Comparison of ENCODE assay signal across 20 mouse cellular contexts in the genomic region with DNA sequence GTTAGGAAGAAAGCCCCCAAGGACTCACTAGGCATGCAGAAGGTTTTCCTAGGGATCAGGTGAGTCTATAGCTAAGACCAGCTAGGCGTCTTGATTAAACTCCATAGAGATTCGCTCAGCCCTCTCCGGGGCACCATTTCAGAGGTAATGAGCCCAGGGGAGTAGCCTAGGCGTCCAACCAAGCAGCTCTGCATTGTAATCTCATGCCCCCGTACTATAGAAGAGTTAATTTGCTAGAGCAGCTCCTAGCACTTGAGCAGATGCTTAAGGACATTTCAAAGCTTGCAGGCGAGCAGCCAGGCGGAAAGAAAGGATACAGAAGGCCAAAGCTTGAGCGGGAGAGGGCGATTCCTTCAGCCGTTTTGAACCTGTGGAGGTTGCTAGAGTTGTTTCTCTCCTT. TPM values are rescaled to one million over a fixed set of nuclear protein-coding genes. Genes with fewer than 3 reads are reported as not detected.
DNase-seq lines count a peak whose midpoint lies in the region; ATAC-seq and TF ChIP-seq lines count a peak whose summit lies in the region.
"Had no signal": no experiment of that assay in that cellular context is flagged by ENCODE, and none has a peak within 500 bp of the region (broad histone marks: within the 10 kb centered on the region; RNA-seq: fewer than 3 reads in every experiment).

No protein-coding gene starts in this region.

- H3K9ac ChIP-seq in forebrain, embryonic 16.5 days (replicated peaks; ENCODE audit: low read depth, low read length) = no peak overlapping the region
- no peak overlapping the region for H3K9ac ChIP-seq in kidney, embryonic 16.5 days (replicated peaks; ENCODE audit: low read length)
- H3K9ac ChIP-seq: hindbrain, embryonic 13.5 days; limb, embryonic 13.5 days; liver, embryonic 12.5 days; stomach, embryonic 15.5 days had no signal

- H3K9me3 ChIP-seq in forebrain, embryonic 10.5 days = no peaks in the 10 kb centered on the region
- H3K9me3 ChIP-seq in forebrain, embryonic 16.5 days (ENCODE audit: control insufficient read depth, low read length) = no peaks in the 10 kb centered on the region
- H3K9me3 ChIP-seq in kidney, embryonic 16.5 days (ENCODE audit: low read length) = no peaks in the 10 kb centered on the region
- no peaks in the 10 kb centered on the region for H3K9me3 ChIP-seq in hindbrain, embryonic 10.5 days
- H3K9me3 ChIP-seq: hindbrain, embryonic 13.5 days; limb, embryonic 13.5 days; liver, embryonic 12.5 days; midbrain, embryonic 10.5 days; stomach, embryonic 15.5 days had no signal

- no peaks in the 10 kb centered on the region for H3K27me3 ChIP-seq in forebrain, embryonic 10.5 days (ENCODE audit: poor library complexity, severe bottlenecking)
- H3K27me3 ChIP-seq in forebrain, embryonic 16.5 days (replicated peaks; ENCODE audit: control insufficient read depth, insufficient read depth, low read length) = no peaks in the 10 kb centered on the region
- no peaks in the 10 kb centered on the region for H3K27me3 ChIP-seq in kidney, embryonic 16.5 days (ENCODE audit: insufficient read depth, low read length)
- no peaks in the 10 kb centered on the region for H3K27me3 ChIP-seq in thymus, adult 2 months (ENCODE audit: control insufficient read depth, insufficient read depth, low read length)
- no peaks in the 10 kb centered on the region for H3K27me3 ChIP-seq in hindbrain, embryonic 10.5 days (ENCODE audit: insufficient read depth, poor library complexity, severe bottlenecking)
- H3K27me3 ChIP-seq: hindbrain, embryonic 13.5 days; limb, embryonic 13.5 days; liver, embryonic 12.5 days; stomach, embryonic 15.5 days had no signal

- WGBS in forebrain, embryonic 10.5 days = 20% methylated on average over 10 of the region's 10 CpGs
- WGBS in forebrain, embryonic 16.5 days = 11% methylated on average over 10 of the region's 10 CpGs
- 35% methylated on average over 10 of the region's 10 CpGs for WGBS in kidney, embryonic 16.5 days
- WGBS in thymus, adult 2 months = 97% methylated on average over 10 of the region's 10 CpGs
- 46% methylated on average over 10 of the region's 10 CpGs for WGBS in hindbrain, embryonic 10.5 days

- H3K27ac ChIP-seq in forebrain, embryonic 10.5 days = peak overlapping the region; percentile 66
- no peak overlapping the region for H3K27ac ChIP-seq in forebrain, embryonic 16.5 days (ENCODE audit: low read length)
- peak overlapping the region; percentile 14; the same call in 1 of the 2 replicates for H3K27ac ChIP-seq in kidney, embryonic 16.5 days (ENCODE audit: low read length)
- H3K27ac ChIP-seq in thymus, adult 2 months (ENCODE audit: control insufficient read depth, insufficient read depth, low read length) = no peak overlapping the region
- no peak overlapping the region for H3K27ac ChIP-seq in hindbrain, embryonic 10.5 days
- H3K27ac ChIP-seq: heart, adult 2 months; hindbrain, embryonic 13.5 days; limb, embryonic 13.5 days; liver, embryonic 12.5 days; midbrain, embryonic 10.5 days; stomach, embryonic 15.5 days had no signal

- peaks cover 13% of the 10 kb centered on the region for H3K4me1 ChIP-seq in forebrain, embryonic 10.5 days
- peaks cover 6% of the 10 kb centered on the region; the same call in 1 of the 2 replicates for H3K4me1 ChIP-seq in forebrain, embryonic 16.5 days (replicated peaks; ENCODE audit: control insufficient read depth, insufficient read depth, low read length)
- H3K4me1 ChIP-seq in kidney, embryonic 16.5 days (ENCODE audit: insufficient read depth, low read length) = 0 out of 2 replicates have a peak, but pooled peaks cover 2% of the 10 kb centered on the region
- peaks cover 34% of the 10 kb centered on the region for H3K4me1 ChIP-seq in thymus, adult 2 months (replicated peaks; ENCODE audit: control insufficient read depth, insufficient read depth, low read length)
- peaks cover 5% of the 10 kb centered on the region for H3K4me1 ChIP-seq in hindbrain, embryonic 10.5 days (replicated peaks)
- H3K4me1 ChIP-seq: limb, embryonic 13.5 days; stomach, embryonic 15.5 days had no signal

- H3K4me3 ChIP-seq in forebrain, embryonic 10.5 days = no peak overlapping the region; the same call in 1 of the 2 replicates
- H3K4me3 ChIP-seq in forebrain, embryonic 16.5 days (replicated peaks; ENCODE audit: low read length) = no peak overlapping the region
- no peak overlapping the region for H3K4me3 ChIP-seq in kidney, embryonic 16.5 days (ENCODE audit: low read length)
- H3K4me3 ChIP-seq in thymus, adult 2 months (ENCODE audit: control insufficient read depth, insufficient read depth, low read length) = no peak overlapping the region
- no peak overlapping the region for H3K4me3 ChIP-seq in hindbrain, embryonic 10.5 days
- H3K4me3 ChIP-seq: heart, adult 2 months; hindbrain, embryonic 13.5 days; limb, embryonic 13.5 days; liver, embryonic 12.5 days; midbrain, embryonic 10.5 days; myocyte; stomach, embryonic 15.5 days had no signal

- TF ChIP-seq CTCF in thymus, adult 2 months (IDR thresholded peaks at IDR 0.05; ENCODE audit: borderline replicate concordance, control insufficient read depth, extremely low read depth, insufficient read depth, low read length, poor library complexity) = no peak

- ATAC-seq in forebrain, embryonic 16.5 days = no peak
- ATAC-seq in kidney, embryonic 16.5 days (ENCODE audit: low FRiP score, low TSS enrichment) = peak; percentile 84
- ATAC-seq: liver, embryonic 12.5 days had no signal

- H3K4me2 ChIP-seq in forebrain, embryonic 16.5 days (ENCODE audit: low read length) = no peak overlapping the region
- H3K4me2 ChIP-seq in kidney, embryonic 16.5 days (replicated peaks; ENCODE audit: low read depth, low read length) = no peak overlapping the region
- H3K4me2 ChIP-seq: hindbrain, embryonic 13.5 days; limb, embryonic 13.5 days; liver, embryonic 12.5 days; stomach, embryonic 15.5 days had no signal

- peak; percentile 30 for DNase-seq in forebrain, embryonic 10.5 days (ENCODE audit: extremely low spot score, low spot score)
- DNase-seq in kidney, adult 9 months = no peak
- peak; percentile 10 for DNase-seq in thymus, postnatal 4 days
- DNase-seq in thymus, adult 2 months = no peak
- DNase-seq in adrenal gland, postnatal 36 days = no peak
- DNase-seq in hindbrain, embryonic 10.5 days (ENCODE audit: low spot score) = no peak
- DNase-seq: cerebellum, adult 11-12 months; gastrocnemius, postnatal 14 days; heart, adult 2 months; lung, adult 18-20 months; lung, postnatal 10 days; thymus, postnatal 36 days had no signal

- TF ChIP-seq POLR2A in thymus, adult 2 months (IDR thresholded peaks at IDR 0.05; ENCODE audit: control insufficient read depth, extremely low read depth, insufficient read depth, low read length, poor library complexity) = no peak

- no peaks in the 10 kb centered on the region for H3K36me3 ChIP-seq in forebrain, embryonic 10.5 days (replicated peaks)
- H3K36me3 ChIP-seq in forebrain, embryonic 16.5 days (ENCODE audit: control insufficient read depth, insufficient read depth) = no peaks in the 10 kb centered on the region
- H3K36me3 ChIP-seq in kidney, embryonic 16.5 days (ENCODE audit: insufficient read depth, low read length) = no peaks in the 10 kb centered on the region
- H3K36me3 ChIP-seq in thymus, adult 2 months (ENCODE audit: control insufficient read depth, insufficient read depth, low read length) = no peaks in the 10 kb centered on the region
- H3K36me3 ChIP-seq in hindbrain, embryonic 10.5 days = no peaks in the 10 kb centered on the region
- H3K36me3 ChIP-seq: hindbrain, embryonic 13.5 days; limb, embryonic 13.5 days; liver, embryonic 12.5 days; midbrain, embryonic 10.5 days; stomach, embryonic 15.5 days had no signal

RNA-seq across cellular contexts. Expression of gene Pdcd4, which starts 6.6 kb away (rescaled TPM):
- 46.7 and 47.0 TPM in 2 replicates for polyA plus RNA-seq in forebrain, embryonic 10.5 days (2016; fragmentation: Nextera tagmentation; extraction: Ambion mirVana)
- polyA plus RNA-seq in forebrain, embryonic 16.5 days (2015; fragmentation: Nextera tagmentation; extraction: Ambion mirVana) = 76.7 and 90.8 TPM in 2 replicates
- polyA plus RNA-seq in kidney, embryonic 16.5 days (2015; fragmentation: Nextera tagmentation; extraction: Ambion mirVana) = 106 and 122 TPM in 2 replicates
- 18.2 and 19.6 TPM in 2 replicates for polyA plus RNA-seq in thymus, adult 2 months (2012; rRNA removed)
- 100 to 1,000 TPM in 1 of 2 experiments, 10 to 100 TPM in 1; 83.2 to 121 TPM for total RNA-seq in adrenal gland, postnatal 36 days (2021)
- polyA plus RNA-seq in hindbrain, embryonic 10.5 days (2016; fragmentation: Nextera tagmentation; extraction: Ambion mirVana) = 49.8 and 49.9 TPM in 2 replicates

RNA-seq across cellular contexts. Expression of gene Shoc2, which starts 58.7 kb away (rescaled TPM):
- 59.6 and 71.0 TPM in 2 replicates for polyA plus RNA-seq in forebrain, embryonic 10.5 days (2016; fragmentation: Nextera tagmentation; extraction: Ambion mirVana)
- polyA plus RNA-seq in forebrain, embryonic 16.5 days (2015; fragmentation: Nextera tagmentation; extraction: Ambion mirVana) = 58.8 and 65.1 TPM in 2 replicates
- polyA plus RNA-seq in kidney, embryonic 16.5 days (2015; fragmentation: Nextera tagmentation; extraction: Ambion mirVana) = 43.1 and 48.9 TPM in 2 replicates
- polyA plus RNA-seq in thymus, adult 2 months (2012; rRNA removed) = 14.9 and 18.6 TPM in 2 replicates
- 10 to 100 TPM; 47.5 to 52.6 TPM for total RNA-seq in adrenal gland, postnatal 36 days (2021)
- polyA plus RNA-seq in hindbrain, embryonic 10.5 days (2016; fragmentation: Nextera tagmentation; extraction: Ambion mirVana) = 56.3 and 57.8 TPM in 2 replicates

RNA-seq across cellular contexts. Expression of gene Bbip1, which starts 59.0 kb away (rescaled TPM):
- 104 and 105 TPM in 2 replicates for polyA plus RNA-seq in forebrain, embryonic 10.5 days (2016; fragmentation: Nextera tagmentation; extraction: Ambion mirVana)
- 148 and 151 TPM in 2 replicates for polyA plus RNA-seq in forebrain, embryonic 16.5 days (2015; fragmentation: Nextera tagmentation; extraction: Ambion mirVana)
- 64.5 and 76.3 TPM in 2 replicates for polyA plus RNA-seq in kidney, embryonic 16.5 days (2015; fragmentation: Nextera tagmentation; extraction: Ambion mirVana)
- 13.0 and 16.3 TPM in 2 replicates for polyA plus RNA-seq in thymus, adult 2 months (2012; rRNA removed)
- total RNA-seq in adrenal gland, postnatal 36 days (2021) = 10 to 100 TPM; 26.2 to 29.1 TPM
- 112 and 124 TPM in 2 replicates for polyA plus RNA-seq in hindbrain, embryonic 10.5 days (2016; fragmentation: Nextera tagmentation; extraction: Ambion mirVana)

Comparison
In these comparisons a context has a peak if more than half of its experiments do, and no peak if none do; other contexts are left out.
1. DNase-seq: peak in forebrain, embryonic 10.5 days (single experiment) and thymus, postnatal 4 days (single experiment); none in kidney, adult 9 months (single experiment), thymus, adult 2 months (single experiment), adrenal gland, postnatal 36 days (0 of 2) and hindbrain, embryonic 10.5 days (single experiment).
2. H3K27ac ChIP-seq: peak in forebrain, embryonic 10.5 days (single experiment) and kidney, embryonic 16.5 days (single experiment); none in forebrain, embryonic 16.5 days (single experiment), thymus, adult 2 months (single experiment) and hindbrain, embryonic 10.5 days (single experiment).